Mouse (Mus musculus): ENCODE measurements around the gene Ubxn7. TPM values are rescaled to one million over a fixed set of nuclear protein-coding genes. Genes with fewer than 3 reads are reported as not detected.

The Ubxn7 gene
- total and polyA plus RNA-seq, 2 experiments from 2014 or later: 10.7 to 37.0 TPM

DNA sequence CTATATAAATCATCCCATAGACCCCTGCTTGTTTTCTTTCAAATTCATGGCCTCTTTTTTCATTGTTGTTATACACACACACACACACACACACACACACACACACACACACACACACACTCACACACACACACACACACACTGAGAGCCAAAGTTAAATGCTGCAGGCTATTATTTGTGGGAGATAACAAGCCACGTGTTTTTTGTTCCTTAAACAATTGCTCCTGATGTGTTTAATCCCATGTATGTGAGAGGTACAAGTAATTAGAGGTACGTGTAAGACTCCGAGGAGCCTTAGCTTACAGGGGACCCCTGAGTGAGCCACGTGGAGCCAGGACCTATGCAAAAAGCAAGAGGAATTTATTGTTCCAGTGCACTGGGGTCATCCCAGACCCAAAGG, 20.1 kb upstream of the Ubxn7 start:
- ATAC-seq (ENCODE audit: low FRiP score): no peak
- no peak overlapping the region for H3K27ac ChIP-seq (ENCODE audit: low read depth, low read length)
- H3K4me2 ChIP-seq (ENCODE audit: low read depth, low read length, poor library complexity, severe bottlenecking): no peak overlapping the region
- no peaks in the 10 kb centered on the region for H3K27me3 ChIP-seq (ENCODE audit: insufficient read depth, low read length)
- WGBS: 76% methylated on average over 4 of the region's 4 CpGs
- H3K9me3 ChIP-seq (ENCODE audit: low read length): no peaks in the 10 kb centered on the region
- no peak overlapping the region for H3K4me3 ChIP-seq (ENCODE audit: low read depth, low read length)
- H3K4me1 ChIP-seq (ENCODE audit: insufficient read depth, low read length): no peaks in the 10 kb centered on the region
- TF ChIP-seq CTCF (IDR thresholded peaks at IDR 0.05): no peak
- DNase-seq (ENCODE audit: low spot score): no peak
- no peaks in the 10 kb centered on the region for H3K36me3 ChIP-seq (ENCODE audit: insufficient read depth, low read length)
- no peak overlapping the region for H3K9ac ChIP-seq (replicated peaks; ENCODE audit: low read length, poor library complexity, severe bottlenecking)

DNA sequence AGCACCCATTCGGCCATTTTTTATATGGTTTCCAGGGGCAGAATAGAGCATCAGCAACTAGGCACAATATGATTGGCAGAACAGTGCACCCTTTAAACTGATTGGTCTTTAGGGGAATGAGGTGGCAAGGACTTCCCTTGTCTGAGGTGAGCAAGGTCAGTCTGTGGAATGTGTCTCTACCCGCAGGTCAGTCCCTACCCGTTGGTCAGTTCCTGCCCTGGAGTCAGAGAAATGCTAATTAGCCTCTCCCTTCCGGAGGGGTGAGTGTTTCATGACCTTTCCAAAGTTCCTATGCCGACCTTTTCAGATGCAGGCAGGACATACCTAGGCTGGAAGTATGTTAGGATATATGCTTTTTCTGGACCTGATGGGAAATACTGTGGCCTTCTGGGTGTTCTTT, 19.7 kb upstream of the Ubxn7 start:
- H3K27me3 ChIP-seq (ENCODE audit: insufficient read depth, low read length): no peaks in the 10 kb centered on the region
- no peak overlapping the region for H3K4me2 ChIP-seq (ENCODE audit: low read depth, low read length, poor library complexity, severe bottlenecking)
- no peaks in the 10 kb centered on the region for H3K4me1 ChIP-seq (ENCODE audit: insufficient read depth, low read length)
- no peak for DNase-seq (ENCODE audit: low spot score)
- 61% methylated on average over 5 of the region's 5 CpGs for WGBS
- no peak for TF ChIP-seq CTCF (IDR thresholded peaks at IDR 0.05)
- no peaks in the 10 kb centered on the region for H3K36me3 ChIP-seq (ENCODE audit: insufficient read depth, low read length)
- no peak overlapping the region for H3K27ac ChIP-seq (ENCODE audit: low read depth, low read length)
- no peaks in the 10 kb centered on the region for H3K9me3 ChIP-seq (ENCODE audit: low read length)
- no peak overlapping the region for H3K9ac ChIP-seq (replicated peaks; ENCODE audit: low read length, poor library complexity, severe bottlenecking)
- H3K4me3 ChIP-seq (ENCODE audit: low read depth, low read length): no peak overlapping the region
- ATAC-seq (ENCODE audit: low FRiP score): no peak

DNA sequence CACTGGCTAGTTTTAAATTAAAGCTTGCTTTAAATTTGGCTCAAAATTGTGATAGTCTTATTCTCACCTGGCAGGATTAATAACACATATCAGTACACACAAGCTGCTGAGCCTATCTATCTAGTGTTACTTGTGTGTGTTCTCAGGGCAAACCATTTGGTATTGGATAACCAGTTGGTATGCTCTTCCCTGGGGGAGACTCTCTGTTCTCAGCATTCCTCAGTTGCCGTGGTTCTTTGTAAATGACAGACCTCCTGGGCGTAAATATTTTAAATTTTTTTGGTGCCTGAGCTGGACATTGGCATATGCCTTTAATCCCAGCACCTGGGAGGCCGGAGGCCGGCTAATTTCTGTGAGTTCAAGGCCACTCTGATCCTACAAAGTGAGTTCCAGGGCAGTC, 19.2 kb upstream of the Ubxn7 start:
- 64% methylated on average over 4 of the region's 4 CpGs for WGBS
- H3K4me2 ChIP-seq (ENCODE audit: low read depth, low read length, poor library complexity, severe bottlenecking): no peak overlapping the region
- no peak overlapping the region for H3K27ac ChIP-seq (ENCODE audit: low read depth, low read length)
- no peak for TF ChIP-seq CTCF (IDR thresholded peaks at IDR 0.05)
- H3K9ac ChIP-seq (replicated peaks; ENCODE audit: low read length, poor library complexity, severe bottlenecking): no peak overlapping the region
- DNase-seq (ENCODE audit: low spot score) (no peak), ATAC-seq (ENCODE audit: low FRiP score) (no peak)
- no peak overlapping the region for H3K4me3 ChIP-seq (ENCODE audit: low read depth, low read length)
- H3K36me3 ChIP-seq (ENCODE audit: insufficient read depth, low read length): no peaks in the 10 kb centered on the region
- no peaks in the 10 kb centered on the region for H3K27me3 ChIP-seq (ENCODE audit: insufficient read depth, low read length)
- no peaks in the 10 kb centered on the region for H3K4me1 ChIP-seq (ENCODE audit: insufficient read depth, low read length)
- no peaks in the 10 kb centered on the region for H3K9me3 ChIP-seq (ENCODE audit: low read length)

DNA sequence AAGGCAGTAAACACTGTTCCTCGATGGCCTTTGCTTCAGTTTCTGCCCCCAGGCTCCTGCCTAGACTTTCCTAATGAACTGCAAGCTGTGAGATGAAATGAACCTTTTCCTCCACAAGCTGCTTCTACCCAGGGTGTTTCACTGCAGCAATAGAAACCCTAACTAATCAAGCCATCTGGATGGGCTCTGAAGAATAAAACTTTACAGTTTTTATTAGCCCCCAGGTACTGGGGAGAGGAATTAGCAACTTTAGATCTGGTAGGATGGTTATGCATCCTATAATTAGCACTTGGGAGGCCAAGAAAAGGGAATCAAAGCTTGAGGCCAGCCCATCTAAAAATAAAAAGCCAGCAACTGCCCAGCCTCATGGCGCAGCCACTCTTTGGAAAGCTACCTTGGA, 15.5 kb upstream of the Ubxn7 start:
- whole genome bisulfite sequencing: 67% methylated on average over 2 of the region's 2 CpGs
- H3K4me1 ChIP-seq (ENCODE audit: insufficient read depth, low read length): no peaks in the 10 kb centered on the region
- H3K9me3 ChIP-seq (ENCODE audit: low read length): no peaks in the 10 kb centered on the region
- ATAC-seq (ENCODE audit: low FRiP score) (no peak), DNase-seq (ENCODE audit: low spot score) (peak; percentile 15)
- no peak overlapping the region for H3K27ac ChIP-seq (ENCODE audit: low read depth, low read length)
- H3K4me3 ChIP-seq (ENCODE audit: low read depth, low read length): no peak overlapping the region
- H3K4me2 ChIP-seq (ENCODE audit: low read depth, low read length, poor library complexity, severe bottlenecking): no peak overlapping the region
- H3K27me3 ChIP-seq (ENCODE audit: insufficient read depth, low read length): no peaks in the 10 kb centered on the region
- TF ChIP-seq CTCF (IDR thresholded peaks at IDR 0.05): no peak
- H3K36me3 ChIP-seq (ENCODE audit: insufficient read depth, low read length): no peaks in the 10 kb centered on the region
- no peak overlapping the region for H3K9ac ChIP-seq (replicated peaks; ENCODE audit: low read length, poor library complexity, severe bottlenecking)

DNA sequence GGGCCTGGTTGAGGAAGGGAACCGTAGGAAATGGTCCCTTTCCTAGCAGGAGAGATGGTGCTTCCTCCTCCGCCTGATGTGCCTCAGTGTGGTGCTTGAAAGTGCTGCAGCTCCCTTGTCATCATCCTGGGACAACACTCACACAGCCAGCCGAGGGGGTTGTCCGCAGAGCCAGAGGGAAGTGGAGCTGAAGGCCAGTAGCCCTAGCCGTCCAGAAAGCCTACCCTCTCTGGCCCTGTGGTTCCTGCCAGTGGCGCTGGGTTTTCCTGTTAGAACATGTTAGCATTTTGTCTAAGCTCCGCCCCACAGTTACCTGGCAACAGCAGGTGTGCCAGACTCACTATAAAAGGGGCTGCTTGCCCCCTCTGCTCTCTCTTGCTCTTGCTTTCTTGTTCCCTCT, 8.1 kb upstream of the Ubxn7 start:
- ATAC-seq (ENCODE audit: low FRiP score) (no peak), DNase-seq (ENCODE audit: low spot score) (no peak)
- 0 out of 2 replicates have a peak overlapping the region, but pooled peaks have one; percentile 19 for H3K9ac ChIP-seq (replicated peaks; ENCODE audit: low read length, poor library complexity, severe bottlenecking)
- no peaks in the 10 kb centered on the region for H3K36me3 ChIP-seq (ENCODE audit: insufficient read depth, low read length)
- 43% methylated on average over 7 of the region's 7 CpGs for WGBS
- no peaks in the 10 kb centered on the region for H3K27me3 ChIP-seq (ENCODE audit: insufficient read depth, low read length)
- TF ChIP-seq CTCF (IDR thresholded peaks at IDR 0.05): no peak
- no peak overlapping the region for H3K27ac ChIP-seq (ENCODE audit: low read depth, low read length)
- no peaks in the 10 kb centered on the region for H3K4me1 ChIP-seq (ENCODE audit: insufficient read depth, low read length)
- H3K4me2 ChIP-seq (ENCODE audit: low read depth, low read length, poor library complexity, severe bottlenecking): no peak overlapping the region
- no peak overlapping the region for H3K4me3 ChIP-seq (ENCODE audit: low read depth, low read length)
- H3K9me3 ChIP-seq (ENCODE audit: low read length): no peaks in the 10 kb centered on the region

DNA sequence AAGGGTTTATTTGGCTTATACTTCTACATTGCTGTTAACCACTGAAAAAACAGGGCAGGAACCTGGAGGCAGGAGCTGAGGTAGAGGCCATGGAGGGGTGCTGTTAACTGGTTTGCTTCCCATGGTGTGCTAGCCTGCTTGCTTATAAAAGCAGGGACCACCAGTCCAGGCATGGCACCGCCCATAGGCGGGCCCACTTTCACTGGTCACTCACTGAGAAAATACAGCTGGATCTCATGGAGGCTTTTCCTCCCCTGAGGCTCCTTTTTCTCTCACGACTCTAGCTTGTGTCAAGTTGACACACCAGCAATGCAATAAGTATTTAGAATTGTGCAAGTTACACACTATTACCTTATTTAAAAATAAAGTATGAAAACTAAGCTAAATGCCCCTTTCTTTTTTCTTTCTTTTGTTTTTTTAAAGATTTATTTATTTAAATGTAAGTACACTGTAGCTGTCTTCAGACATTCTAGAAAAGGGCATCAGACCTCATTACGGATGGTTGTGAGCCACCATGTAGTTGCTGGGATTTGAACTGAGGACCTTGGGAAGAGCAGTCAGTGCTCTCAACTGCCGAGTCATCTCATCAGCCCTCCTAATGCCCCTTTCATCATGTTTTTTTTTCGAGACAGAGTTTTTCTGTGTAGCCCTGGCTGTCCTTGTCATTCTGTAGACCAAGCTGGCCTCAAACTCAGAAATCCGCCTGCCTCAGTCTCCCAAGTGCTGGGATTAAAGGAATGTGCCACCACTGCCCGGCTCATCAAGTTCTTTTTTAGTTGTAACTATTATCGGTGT, 984 bp upstream of the Ubxn7 start:
- Histone ChIP-seq H3K36me3 (ENCODE audit: insufficient read depth, low read length) (no peaks in the 10 kb centered on the region), H3K9ac (replicated peaks; ENCODE audit: low read length, poor library complexity, severe bottlenecking) (0 out of 2 replicates have a peak overlapping the region, but pooled peaks have one; percentile 24), H3K4me1 (ENCODE audit: insufficient read depth, low read length) (peaks cover 5% of the 10 kb centered on the region; the same call in 1 of the 2 replicates), H3K4me2 (ENCODE audit: low read depth, low read length, poor library complexity, severe bottlenecking) (peak overlapping the region; percentile 53), H3K27ac (ENCODE audit: low read depth, low read length) (no peak overlapping the region), H3K9me3 (ENCODE audit: low read length) (no peaks in the 10 kb centered on the region), H3K4me3 (ENCODE audit: low read depth, low read length) (peak overlapping the region; percentile 99), H3K27me3 (ENCODE audit: insufficient read depth, low read length) (no peaks in the 10 kb centered on the region)
- no peak for DNase-seq (ENCODE audit: low spot score)
- TF ChIP-seq CTCF (IDR thresholded peaks at IDR 0.05): no peak
- 59% methylated on average over 9 of the region's 9 CpGs for WGBS
- no peak for ATAC-seq (ENCODE audit: low FRiP score)
